Mouse (Mus musculus) layer of hippocampus, postnatal 14 days (tissue): ENCODE data around the gene Cdc14a. TPM values are rescaled to one million over a fixed set of nuclear protein-coding genes. Genes with fewer than 3 reads are reported as not detected.

Experiments
- DNase-seq, 2 experiments: peaks; one replicate each; pipeline ENCODE4 v3.0.0; 2021 to 2022; ENCODE audit warnings: low spot score in 2 of 2, mixed read lengths in 1 of 2
- total RNA-seq, 2 experiments: library from RNA; stranded (reverse); gene quantifications; 2 replicates each; pipeline ENCODE4 v1.2.3; 2021

Gene Cdc14a
- total RNA-seq, 2 experiments from 2014 or later, result 5.1 to 5.7 TPM

DNA sequence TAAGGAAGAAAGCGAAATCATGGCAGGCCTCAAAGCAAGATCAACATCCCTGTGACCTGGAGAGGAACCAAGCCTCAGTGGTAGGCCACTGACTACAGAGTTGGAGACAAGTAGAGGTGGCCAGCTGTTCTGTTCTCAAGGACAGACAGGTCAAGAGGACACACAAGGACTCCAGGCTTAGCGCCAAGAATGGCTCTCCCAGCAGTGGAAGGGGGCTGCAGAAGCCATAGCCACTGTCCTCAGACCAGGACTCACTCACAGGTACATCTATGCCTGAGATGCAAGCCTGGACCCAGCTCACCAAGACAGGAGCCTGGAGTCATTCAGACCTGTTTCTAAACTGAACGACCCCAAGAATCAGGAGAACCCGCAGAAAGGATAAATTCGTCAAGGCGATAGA is 142.2 kb downstream of the Cdc14a start:
- DNase-seq, result no peak

GRCm38 (mm10) chr3:116277146-116277545 is 146.7 kb downstream of the Cdc14a start:
- DNase-seq, result no peak

DNA sequence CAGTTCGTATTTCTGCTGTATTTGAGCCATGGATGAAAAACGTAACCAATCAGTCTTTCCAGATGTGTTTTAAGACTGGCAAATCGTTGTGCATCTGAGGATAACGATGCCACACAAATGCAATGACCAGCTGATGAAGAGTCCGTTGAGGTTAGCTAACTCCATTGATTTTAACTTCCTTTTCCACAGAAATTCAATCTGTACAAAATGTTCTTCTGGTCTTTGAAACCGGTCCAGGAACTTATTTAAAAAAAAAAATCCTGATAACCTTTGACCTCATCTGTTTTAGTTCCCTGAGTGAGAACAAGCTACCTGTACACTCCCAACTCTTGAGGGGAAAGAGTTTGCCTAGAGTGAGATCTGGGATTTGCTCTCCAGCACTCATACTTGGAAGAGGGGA is 152.2 kb downstream of the Cdc14a start:
- DNase-seq, result no peak

DNA sequence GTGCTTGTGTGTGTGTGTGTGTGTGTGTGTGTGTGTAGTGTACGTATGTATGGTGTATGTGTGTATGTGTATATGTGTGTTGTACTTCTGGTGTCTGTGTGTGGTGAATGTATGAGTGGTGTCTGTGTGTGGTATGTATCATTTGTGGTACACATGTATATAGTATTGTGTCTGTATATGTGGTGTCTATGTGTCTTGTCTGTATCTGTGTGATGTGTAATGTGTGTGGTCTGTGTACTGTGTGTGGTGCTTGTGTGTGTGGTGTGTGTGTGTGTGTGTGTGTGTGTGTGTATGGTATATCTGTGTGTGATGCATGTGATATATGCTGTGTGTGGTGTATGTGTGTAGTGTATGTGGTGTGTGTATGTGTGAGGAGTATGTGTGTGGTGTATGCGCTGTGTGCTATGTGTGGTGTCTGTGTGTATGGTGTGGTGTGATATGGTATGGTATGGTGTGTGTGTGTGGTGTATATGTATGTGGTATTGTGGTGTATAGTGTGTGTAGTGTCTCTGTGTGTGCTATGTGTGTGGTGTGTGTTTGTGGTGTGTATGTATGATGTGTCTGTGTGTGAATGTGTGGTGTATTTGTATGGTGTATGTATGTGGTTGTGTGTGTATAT is 156.7 kb downstream of the Cdc14a start:
- DNase-seq, result no peak

DNA sequence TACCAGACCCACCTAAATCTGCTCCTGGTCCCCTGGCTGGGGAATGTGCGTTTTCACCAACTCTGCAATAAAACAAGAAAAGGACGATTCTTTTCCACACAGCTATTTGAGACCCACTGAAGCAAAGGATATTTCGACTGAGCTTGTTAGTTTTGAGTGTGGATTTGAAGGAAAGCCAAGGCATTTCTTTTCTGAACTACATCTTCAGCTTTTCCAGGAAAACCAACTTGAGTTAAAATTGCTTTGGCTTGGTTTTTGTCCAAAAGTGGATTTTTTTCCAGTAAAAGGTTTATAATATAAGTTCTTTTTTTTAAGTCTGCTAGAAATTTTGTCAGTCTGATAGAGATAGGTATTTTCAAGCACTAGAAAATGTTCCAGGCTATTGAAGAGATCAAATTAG is 157.5 kb downstream of the Cdc14a start:
- DNase-seq, result no peak

DNA sequence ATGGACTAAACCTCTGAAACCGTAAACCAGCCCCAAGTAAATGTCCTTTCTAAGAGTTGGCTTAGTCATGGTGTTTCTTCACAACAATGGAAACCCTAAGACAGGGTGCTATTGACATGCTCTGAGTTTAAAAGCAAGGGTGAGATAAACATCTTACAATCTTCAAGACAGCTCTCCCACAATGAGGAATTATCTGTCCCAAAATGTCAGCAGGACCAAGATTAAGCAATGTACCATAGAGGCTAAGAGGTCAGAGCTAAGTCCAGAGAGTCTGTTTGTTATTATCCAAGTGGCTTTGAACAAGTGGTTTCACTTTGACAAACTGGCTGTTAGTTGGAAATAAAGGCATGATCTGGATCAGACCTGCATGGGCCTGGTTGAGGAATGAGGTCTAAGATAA is 159.9 kb downstream of the Cdc14a start:
- no peak for DNase-seq

- no peak for DNase-seq
These were observed 160.8 kb downstream of the Cdc14a start for GRCm38 (mm10) chr3:116263061-116263460.

- no peak for DNase-seq
These were observed 167.7 kb downstream of the Cdc14a start for GRCm38 (mm10) chr3:116256104-116256503.

- peak; percentile 29 to 41 for DNase-seq
These were observed 170.7 kb downstream of the Cdc14a start, which contains the start of gene Gpr88 for GRCm38 (mm10) chr3:116253077-116253531. TSS of gene Gpr88 (minus strand) at chr3:116253503.

DNA sequence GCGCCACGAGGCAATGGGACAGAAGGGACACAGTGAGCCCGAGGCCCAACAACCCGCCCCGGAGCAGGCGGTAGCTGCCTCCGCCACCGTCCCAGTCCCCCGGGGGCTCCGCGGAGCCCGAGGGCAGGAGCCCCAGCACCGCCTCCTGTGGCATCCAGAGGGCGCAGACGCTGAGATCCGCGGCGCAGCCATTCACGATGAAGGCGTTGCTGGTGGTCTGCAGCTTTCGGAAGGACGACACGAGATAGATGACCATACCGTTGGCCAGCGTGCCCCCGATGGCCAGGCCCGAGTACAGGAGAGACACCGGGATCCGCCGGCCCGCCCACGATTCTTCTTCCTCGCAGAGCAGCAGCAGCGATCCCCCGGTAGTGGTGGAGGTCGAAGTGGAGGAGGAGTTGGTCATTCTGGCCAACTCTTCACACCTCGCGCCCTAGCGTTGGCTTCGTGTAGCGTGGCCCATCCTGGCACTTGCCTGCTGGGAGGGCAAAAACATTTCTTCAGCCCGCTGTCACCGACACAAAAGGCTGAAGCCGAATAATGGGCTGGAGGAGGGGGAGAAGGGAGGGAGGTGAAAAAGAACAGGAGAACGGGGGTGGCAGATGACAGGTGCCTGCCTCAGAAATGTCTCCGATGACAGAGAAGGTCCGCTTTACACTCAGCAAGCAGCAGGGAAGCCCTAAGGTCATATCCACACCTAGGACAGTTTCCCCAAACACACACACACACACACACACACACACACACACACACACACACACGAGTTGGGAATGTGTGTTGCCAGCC is 171.4 kb downstream of the Cdc14a start:
- peak; percentile 5 to 10 for DNase-seq

DNA sequence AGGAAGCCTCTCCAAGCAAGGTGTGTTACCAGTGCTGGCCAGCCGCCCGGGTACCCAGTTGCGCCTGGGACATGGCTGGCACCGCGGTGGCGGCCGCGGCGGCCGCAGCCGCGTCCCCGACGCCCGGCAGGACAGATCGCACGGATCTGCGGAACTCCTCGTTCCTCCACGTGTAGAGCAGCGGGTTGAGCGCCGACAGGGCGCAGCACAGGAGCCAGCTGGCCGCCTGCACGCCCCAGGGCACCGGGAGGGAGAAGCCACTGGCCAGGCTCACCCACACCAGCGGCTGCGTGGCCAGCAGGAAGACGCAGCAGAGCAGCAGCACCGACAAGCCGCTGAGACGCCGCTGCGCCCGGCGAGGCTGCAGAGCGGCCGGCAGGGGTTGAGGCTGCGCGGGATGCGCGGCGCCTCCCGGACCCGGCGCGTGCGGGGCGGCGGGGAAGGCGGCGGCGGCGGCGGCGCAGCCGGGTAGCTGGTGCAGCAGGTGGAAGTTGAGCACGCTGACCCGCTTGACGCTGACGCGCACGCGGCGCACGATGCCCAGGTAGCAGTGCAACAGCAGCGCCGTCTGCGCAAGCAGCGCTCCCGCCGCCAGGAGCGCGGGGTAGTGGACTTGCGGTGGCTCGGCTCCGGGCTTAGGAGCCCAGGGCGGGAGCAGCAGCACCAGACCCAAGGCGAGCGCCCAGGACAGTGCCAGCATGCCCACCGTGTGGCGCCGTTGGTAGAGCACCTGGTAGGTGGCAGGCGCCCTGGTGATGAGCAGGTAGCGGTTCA is 172.2 kb downstream of the Cdc14a start:
- DNase-seq, result peak; percentile 7 to 22

DNA sequence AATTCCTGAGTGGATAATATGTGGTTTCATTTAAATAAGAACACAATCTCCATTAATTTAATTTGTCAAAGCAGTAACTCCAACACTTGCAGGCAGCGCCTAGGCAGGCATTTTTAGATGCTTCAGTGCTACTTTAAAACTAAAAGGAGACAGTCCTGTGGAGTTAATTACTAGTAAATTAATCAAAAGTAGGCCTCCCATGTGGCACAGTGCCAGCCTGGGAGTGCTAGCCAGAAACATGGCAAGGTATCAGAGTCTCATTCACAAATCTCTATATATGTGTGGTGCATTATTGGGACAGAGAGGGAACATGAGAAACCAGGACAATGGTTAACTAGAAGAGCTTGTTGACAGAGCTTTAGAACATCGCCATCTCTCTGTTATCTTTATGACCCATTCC is 174.8 kb downstream of the Cdc14a start:
- no peak for DNase-seq

GRCm38 (mm10) chr3:116244476-116244875 is 179.4 kb downstream of the Cdc14a start:
- no peak for DNase-seq

DNA sequence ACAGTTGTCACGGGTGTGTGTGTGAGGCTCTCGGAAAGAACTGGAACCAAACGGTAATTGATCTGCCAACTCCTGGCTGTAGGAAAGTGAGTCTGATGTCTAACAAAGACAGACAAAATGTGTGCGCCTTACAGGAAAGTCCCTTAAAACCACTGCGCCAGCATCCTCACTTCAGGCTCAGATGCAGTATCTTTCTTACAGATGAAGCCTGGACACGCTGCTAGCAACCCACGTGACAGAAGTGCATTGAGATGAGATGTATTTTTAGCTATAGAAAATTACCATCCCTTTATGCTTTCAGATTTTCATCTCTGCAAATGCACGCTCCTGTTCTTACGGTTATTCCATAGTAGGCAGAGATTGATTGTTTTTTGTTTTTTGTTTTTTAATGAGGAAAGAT is 181.1 kb downstream of the Cdc14a start:
- DNase-seq, result no peak

DNA sequence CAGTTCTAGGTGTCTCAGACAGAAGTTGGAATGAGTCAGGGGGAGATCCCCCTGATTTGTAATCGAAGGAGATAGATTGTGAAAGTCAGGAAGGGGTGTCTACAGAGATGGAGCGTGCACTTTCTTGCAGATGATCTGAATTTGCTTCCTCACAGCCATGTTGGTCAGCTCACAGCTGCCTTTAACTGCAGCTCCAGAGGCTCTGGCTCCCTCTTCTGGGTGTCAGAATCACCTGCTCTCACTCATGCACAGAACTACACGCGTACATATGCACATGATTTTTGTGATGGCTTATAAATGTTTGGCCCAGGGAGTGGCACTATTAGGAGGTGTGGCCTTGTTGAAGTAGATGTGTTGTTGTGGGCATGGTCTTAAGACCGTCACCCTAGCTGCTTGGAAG is 186.3 kb downstream of the Cdc14a start:
- DNase-seq, result no peak

DNA sequence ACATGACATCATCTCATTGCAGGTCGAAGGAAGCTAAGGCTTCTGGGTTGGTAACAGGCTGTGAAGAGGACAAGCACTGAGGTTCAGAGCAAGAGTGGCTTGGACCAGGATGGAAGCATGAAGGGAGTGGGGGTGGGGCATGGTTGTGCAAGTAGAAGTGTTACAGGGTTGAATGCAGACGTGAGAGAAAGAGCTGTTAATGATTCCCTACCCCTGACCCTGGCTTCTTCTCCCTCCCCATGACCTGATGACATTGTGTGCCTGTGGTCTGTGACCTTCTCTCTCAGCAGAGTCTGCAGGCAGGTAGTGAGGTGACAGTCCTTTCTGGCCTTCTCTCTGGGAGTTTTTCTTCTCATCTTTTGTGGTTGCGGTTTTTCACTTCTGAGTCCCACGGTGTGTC is 187.0 kb downstream of the Cdc14a start:
- DNase-seq, result no peak

GRCm38 (mm10) chr3:116233515-116233914 is 190.3 kb downstream of the Cdc14a start:
- no peak for DNase-seq

DNA sequence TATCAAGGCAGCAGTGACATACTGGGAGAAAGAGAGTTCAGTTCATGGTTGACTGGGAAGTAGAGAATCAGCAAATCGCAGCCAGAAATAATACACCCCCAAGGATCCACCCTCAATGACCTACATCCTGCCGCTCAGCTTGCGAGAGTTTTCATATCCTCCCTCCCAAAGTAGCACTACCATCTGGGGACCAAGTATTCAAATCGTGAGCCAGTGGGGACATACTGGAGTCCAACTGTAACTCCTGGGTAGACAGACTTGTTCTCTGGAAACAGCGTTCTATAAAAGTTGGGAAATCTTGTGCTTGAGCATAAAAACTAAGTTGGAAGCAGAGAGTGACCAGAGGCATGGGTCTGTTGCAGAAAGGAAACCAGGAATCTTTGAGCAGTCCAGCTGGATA is 191.1 kb downstream of the Cdc14a start:
- no peak for DNase-seq

DNA sequence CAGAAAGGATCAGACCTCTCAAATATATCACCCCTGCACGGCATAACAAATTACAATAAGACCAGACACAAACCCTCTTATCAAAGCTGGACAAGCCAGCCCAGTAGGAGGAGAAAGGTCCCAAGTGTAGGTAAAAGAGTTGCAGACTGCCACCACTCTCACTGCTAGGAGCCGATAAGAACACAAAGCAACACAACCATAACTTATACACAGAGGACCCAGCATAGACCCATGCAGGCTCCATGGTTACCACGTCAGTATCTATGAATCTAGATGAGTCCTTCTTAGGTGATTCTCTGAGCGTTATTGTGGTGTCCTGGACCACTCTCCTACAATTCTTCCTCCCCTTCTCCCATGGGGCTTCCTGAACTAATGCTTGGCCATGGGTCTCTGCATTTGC is 194.5 kb downstream of the Cdc14a start:
- no peak for DNase-seq

GRCm38 (mm10) chr3:116228360-116229245 is 195.2 kb downstream of the Cdc14a start:
- DNase-seq, result no peak

DNA sequence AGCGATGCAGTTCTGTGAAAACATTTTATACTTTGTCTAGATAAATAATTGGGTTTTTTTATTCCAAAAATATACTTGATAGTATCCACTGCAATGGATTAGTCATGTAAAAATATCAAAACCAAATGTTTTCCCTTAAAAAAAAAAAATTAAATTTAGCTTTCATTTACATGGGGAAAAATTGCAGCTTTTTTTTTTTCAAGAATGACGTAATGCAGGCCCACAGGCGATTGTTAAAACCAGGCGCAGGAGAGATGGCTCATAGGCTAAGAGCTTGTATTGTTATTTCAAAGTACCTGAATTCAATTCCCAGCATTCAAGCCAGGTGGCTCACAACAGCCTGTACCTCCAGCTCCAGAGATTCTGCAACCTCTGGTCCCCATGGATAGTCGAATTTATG is 196.4 kb downstream of the Cdc14a start:
- DNase-seq, result no peak
